Mouse (Mus musculus): Measurements from ENCODE around the gene Fyn.

Gene Fyn

DNA sequence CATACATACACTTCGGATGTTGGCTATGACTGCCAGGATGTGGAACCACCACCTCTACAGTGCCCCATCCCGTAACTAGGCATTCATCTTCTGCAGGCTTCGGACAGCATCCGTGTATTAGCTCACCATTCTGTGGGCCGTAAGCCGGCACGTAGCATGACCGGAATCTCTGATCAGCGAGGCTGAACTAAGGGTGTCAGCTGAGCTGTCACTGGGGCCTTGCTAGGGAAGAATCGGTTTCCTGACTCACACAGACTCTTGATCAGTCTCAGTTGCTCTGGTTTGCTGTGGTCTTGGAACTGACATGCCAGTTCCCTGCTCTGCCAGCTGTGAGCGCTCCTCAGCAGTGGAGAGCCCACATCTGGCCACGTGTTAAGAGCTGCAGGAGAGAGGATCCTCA is 137.7 kb downstream of the Fyn start:
- DNase-seq (ENCODE audit: low spot score in 2 of 2), result no peak

DNA sequence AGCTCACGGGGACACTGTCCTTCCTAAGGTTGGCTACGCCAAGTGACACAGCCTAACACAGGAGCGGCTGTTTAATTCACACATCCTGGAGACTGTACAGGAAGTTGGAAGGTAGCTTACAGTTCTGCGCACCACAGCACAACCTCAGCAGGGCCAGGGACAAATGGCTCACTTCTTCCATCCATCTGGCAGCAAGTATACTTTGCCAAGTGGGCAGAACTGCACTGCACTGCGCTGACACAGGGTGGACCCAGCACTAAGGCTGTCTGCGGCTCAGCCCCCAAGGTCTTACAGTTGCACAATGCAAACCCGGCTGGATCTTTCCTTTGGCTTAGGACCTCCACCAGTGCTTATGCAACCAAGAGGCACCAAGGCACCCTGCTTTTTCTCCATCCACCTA is 138.2 kb downstream of the Fyn start:
- peak; percentile 71 for DNase-seq (ENCODE audit: low spot score in 2 of 2)

DNA sequence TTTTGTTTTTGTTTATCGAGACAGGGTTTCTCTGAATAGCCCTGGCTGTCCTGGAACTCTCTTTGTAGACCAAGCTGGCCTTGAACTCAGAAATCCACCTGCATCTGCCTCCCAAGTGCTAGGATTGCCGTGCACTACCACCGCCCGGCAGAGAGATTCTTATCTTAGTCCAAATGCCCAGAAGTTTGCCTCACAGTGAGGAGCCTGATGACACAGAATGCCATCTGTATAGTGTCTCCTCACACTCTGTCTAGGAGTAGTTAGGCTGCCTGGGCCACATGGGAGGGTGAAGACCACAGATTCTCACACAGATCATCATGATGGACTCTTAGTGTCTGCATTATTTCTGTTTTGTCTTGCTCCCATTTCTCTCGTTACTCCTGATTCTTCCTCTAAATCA is 140.1 kb downstream of the Fyn start:
- no peak for DNase-seq (ENCODE audit: low spot score in 2 of 2)

DNA sequence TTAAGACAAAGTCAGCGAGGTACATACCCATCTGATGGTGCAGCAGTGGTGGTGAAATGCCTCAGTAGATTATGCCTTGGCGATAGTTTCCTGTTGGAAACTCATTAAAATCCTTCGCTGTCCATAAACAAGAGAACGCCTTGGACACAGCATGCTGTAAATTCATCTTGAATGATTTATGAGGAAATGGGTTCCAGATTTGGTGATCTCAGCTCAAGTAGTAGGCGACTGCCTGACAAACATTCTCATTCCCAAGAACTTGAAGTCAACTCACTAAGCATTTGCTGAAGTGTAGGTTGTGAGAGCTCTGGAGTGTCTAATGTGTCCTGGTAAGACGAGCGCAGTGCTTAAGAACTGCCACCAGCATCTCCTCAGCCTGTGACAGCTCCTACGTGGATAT is 141.3 kb downstream of the Fyn start:
- DNase-seq (ENCODE audit: low spot score in 2 of 2), result no peak

DNA sequence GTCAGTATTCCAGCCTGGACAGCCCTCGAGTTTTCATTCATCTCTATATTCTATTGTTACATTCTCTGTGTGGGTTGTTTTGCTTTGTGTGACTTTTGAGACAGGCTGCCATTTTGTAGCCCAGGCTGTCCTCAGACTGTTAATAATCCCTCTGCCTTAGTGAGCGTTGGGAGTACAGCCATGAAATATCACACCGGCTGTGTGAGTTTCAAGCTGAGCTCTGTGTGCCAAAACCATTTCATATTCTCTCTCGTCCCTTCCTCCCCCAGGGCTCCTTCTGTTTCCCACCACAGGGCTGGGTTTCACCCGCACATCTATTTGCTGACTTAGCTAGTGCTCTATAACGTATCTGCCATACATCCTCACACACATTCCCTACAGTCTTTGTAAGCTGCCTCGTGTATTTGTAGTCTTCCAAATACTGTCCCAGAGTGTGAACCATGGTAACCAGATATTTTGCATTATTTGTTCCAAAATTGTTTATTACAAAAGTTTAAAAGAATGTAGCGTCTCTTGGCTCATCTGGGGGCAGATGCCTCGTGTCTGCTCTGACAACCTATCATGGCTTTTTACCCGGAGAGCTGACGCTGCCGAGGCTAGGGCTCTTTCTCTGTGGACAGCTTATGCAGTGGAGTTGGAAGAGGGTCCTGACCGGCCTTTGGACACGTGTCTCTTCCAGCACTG is 144.1 kb downstream of the Fyn start:
- DNase-seq (ENCODE audit: low spot score in 2 of 2), result peak in 1 of 2 experiments; percentile 17

DNA sequence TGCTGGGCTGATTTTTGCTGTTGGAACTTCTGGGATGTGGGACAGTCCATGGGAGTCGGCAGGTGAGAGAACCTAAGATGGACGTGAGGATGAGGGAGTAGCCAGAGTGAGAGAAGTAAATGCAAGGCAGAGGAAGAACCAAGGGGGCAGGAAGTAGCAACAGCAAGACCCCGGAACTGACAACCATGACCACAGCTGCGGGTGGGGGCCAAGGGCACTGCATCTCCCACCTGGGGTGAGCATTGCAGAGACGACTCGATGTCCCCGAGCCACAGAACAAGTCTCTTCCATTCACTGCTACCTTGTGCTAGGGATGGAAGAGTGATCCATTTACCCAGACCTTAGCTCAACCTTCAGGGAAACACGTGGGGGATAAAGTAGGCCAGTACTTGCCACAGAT is 146.3 kb downstream of the Fyn start:
- no peak for DNase-seq (ENCODE audit: low spot score in 2 of 2)

DNA sequence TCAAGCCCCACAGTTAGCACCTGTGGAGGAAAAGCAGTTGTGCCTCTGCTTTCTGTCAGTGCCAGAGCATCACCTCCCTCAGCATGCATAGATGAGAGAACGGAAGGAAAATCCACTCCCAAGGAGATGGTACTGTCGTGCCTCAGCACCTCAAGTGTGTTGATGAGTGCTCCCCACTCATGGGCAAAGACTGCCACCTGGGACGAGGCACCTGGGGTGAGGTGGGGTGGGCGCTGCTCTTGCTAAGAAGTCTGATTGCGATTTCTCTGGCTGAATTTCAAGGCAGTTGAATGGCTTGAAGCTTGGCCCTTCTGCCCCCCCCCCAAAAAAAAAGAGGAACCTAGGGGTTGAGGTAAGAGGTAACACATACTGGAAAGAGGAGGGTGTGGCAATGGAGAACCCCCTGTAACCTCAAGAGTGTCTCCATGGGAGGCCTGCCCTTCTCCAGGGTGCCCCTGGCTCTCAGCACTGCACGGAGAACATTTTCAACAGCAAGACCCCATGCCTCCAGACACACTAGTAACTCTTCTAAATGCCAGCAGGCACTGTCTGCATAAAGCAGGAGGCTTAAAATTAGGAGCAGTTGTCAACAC is 148.0 kb downstream of the Fyn start:
- no peak for DNase-seq (ENCODE audit: low spot score in 2 of 2)

DNA sequence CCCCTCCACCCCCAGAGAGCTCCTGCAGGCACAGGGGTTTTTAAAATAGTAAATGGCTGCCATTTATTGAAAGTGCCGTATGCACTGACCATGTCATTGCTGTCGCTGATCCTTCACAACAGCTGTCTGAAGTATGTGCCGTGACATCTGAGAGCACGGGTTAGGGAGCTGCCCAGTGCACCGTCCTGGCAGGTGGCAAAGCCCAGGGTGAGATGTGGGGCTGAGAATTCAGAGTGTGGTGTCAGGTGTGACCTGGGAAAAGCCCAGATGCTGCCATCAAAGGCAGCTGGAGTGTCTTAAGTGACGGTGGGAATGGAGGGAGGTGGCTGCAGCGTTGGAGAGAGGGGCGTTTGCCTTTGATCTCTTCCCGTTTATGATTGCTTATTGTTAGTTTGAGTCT is 148.7 kb downstream of the Fyn start:
- no peak for DNase-seq (ENCODE audit: low spot score in 2 of 2)

DNA sequence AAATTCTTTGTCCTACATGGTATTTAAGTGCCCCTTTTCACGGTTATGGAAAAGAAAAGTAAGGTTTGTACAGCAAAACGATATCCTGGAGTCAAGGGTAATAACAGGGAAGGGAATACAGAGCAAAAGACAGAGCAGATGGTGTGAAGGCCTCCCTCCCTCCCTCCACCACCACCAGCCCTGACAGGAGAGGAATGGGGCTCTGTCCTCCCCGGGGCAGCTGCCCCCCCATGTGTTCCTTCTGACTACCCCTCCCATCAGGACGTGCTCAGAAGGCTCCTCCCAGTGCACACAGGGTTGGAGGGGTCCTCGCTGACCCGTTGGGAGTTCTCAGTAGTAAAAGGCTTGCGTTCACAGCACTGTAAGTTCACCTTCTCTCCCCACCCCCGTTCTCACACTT is 149.6 kb downstream of the Fyn start:
- DNase-seq (ENCODE audit: low spot score in 2 of 2), result no peak

DNA sequence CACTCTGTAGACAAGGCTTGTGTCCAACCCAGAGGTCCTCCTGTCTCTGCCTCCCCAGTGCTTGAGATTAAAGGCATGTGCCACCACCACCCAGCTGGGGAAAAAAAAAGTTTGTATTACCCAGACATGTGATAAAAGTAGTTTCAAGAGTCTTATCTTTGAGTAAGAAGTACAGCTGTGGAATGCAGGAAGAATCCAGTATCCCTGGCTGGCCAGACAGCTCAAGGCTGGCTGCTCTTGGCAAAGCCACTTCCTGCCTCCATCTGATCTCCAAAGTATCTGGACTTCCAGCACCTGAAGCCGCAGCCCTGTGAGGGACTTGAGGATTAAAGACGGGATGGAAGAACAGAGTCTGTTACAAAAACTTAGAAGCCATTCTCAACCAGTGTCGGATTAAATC is 150.2 kb downstream of the Fyn start:
- no peak for DNase-seq (ENCODE audit: low spot score in 2 of 2)

DNA sequence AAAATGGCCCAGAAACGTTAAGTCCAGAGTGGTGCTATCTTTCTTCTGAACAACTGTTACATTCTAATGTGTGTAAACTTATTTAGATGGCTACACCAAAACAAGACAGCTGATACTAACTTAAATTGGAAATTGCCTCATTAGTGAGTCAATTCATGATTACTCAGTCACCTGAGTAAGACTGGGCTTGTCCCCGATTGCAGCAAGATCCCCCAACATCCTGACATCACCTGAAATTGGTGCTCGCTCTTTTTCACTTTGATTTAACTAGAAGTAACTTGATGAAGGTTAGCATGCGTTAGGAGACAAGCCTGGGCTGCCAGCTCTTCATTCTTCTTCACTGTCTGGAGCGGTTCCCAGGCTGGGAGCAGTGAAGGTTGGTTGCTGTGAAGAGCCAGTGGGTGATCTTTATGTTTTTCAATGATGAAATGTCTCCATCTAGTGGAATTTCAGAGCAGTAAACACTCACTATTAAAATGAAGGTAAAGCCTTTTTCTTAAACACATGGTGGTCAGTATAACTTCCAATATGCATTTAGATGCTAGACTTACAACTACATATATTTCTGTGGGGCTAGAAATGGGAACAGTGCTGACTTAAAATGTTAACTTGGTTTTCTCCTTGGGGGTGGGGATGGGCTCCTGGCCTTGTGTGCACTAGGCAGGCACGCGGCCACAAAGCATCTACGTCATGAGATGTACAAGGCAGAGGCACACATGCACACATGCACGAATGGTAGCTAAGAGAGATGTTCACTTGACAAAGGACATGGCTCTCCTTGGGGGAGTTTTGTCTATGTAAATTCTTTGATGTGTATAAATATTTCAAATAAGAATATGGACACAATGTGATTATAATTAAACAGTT is 151.7 kb downstream of the Fyn start:
- peak; percentile 61 to 71 for DNase-seq (ENCODE audit: low spot score in 2 of 2)

DNA sequence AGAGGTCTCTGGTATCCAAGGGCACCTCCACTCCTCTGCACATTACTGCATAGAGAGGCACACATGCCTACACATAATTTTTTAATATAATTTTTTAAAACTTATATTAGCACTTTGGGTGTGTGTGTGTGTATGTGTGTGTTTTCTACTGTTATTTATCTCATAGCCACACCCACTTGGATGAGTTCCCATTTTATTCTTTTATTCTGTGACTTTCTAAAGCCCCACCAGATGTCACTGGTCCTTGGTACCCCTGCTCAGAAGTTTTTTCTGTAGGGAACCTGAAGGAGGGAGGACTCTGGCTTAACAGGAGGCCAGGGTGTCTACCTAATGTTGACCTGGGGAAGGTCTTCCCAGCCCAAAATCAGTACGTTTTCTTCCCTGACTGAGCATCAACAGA is 152.7 kb downstream of the Fyn start:
- DNase-seq (ENCODE audit: low spot score in 2 of 2), result no peak

DNA sequence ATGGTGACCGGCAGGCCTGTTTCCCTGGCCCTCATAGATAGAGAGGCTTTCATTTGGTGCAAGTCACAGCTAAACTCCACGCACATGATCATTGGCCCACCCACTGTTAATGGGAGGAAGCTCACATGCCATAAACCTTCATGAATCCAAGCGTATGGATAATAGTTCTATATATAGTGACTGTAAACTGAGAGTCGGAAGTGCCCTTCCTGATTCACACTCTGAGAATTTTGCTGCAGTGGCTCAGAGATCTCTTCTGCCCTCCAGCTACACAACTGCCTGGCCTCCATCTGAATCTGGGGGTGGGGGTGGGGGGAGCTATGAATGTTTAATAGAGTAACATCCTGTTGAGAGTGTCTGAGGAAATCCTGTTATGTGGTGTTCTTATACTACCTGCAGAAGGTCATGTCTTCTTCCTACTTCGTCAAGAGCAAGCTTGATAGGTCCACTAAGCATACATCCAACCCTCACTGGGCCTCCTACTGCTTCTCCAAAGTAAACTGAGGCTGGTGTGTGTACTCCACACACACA is 153.3 kb downstream of the Fyn start:
- DNase-seq (ENCODE audit: low spot score in 2 of 2), result no peak

DNA sequence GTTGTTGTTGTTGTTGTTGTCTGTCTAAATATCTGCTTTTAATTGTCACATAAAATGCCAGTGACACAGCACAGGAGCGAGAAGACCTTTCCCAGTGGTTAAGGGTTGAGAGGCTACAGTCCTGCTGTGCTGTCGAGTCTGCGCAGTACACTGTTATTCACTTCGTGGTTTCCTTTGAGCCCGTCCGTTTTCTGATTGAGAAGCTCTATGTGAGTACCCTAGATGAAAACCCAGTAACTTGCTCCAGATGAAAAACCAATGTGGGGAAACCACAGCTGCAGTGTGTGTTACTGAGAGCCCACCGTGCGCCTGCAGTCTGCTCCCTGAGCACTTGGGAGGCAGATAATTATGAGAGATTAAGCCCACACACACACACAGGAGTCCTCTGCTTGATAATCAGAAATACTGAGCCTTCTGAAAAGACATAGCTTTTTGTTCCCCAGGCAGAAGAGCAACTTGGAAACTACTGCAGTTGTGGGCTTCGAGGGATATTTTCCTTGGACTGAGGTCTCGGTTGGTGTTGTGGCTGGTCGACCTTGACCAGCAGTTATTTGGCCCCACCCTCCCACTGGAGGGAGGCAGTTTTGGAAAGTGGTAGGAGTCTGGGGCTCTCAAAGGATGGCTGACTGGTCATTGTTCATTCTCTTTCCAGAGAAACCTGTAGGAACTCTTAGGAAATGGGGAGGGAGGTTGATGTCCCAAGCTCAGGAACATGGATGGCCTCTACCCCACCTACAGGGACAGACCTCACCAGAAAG is 154.4 kb downstream of the Fyn start:
- DNase-seq (ENCODE audit: low spot score in 2 of 2), result no peak

DNA sequence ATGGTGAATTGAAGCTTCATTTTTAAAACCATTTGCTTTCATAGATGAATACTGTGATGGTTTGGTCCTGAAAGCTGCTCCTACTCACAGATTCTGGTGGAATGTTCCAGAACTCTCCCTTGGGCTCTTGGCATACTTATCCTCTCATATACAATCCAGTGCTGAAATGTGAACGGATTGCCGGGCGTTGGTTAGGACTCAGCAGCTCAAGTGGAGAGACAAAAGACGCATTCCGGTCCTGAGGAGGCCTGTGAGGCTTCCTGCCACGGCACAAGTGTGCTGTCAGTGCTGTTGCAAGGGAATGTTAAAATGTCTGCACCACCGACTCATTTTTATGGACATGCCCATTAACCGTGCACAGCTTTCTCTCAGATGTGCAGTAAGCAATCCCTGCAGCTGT is 155.7 kb downstream of the Fyn start:
- DNase-seq (ENCODE audit: low spot score in 2 of 2), result no peak

DNA sequence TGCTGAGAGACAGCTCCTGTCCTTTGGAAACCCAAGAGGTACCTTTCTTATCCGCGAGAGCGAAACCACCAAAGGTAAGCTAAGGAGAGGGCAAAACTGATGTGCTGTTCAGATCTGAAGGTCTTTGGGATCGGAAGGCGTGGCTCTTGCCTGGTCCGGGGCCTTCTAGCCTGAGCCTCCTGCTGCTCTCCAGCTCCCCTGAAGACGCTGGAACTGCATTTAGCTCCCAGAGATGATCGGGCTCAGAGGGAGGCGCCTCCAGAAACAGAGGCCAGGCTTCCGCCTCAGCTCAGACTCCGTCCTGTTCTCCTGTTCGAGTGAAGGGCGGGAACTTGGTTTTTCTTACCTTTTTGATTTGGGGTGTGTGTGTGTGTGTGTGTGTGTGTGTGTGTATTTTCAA is 156.8 kb downstream of the Fyn start:
- DNase-seq (ENCODE audit: low spot score in 2 of 2), result no peak

DNA sequence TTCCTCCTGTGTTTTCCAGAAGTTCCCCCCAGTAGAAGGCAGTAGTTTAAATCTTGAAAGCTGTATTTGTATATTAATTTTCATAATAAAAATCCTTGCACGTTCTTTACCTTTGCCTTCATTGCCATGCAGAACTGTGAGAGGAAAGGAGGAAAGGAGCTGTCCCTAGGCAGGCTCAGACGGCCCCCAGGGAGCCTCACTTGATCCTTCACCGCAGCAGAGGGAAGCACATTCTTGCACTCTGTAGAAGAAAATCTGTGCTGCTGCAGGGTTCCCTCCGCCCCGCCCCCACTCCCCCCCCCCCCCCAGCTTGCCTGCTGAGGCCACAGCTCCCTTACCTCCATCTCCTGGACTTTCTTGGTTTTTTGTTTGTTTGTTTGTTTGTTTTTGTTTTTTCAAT is 158.5 kb downstream of the Fyn start:
- DNase-seq (ENCODE audit: low spot score in 2 of 2), result no peak

DNA sequence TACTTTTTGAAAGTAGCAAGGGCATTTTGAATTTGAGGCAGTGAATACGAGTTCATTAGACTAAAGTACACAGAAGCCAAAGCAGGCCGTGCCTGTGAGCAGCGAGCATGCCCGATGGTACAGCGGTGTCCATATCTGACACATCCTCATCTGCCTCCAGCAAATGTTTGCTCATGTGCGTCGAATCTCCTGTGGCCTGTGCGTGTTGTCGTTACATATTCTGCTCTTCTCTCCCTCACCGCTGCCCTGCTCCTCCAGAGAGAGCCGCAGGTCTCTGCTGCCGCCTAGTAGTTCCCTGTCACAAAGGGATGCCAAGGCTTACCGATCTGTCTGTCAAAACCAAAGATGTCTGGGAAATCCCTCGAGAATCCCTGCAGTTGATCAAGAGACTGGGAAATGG is 160.5 kb downstream of the Fyn start:
- no peak for DNase-seq (ENCODE audit: low spot score in 2 of 2)

DNA sequence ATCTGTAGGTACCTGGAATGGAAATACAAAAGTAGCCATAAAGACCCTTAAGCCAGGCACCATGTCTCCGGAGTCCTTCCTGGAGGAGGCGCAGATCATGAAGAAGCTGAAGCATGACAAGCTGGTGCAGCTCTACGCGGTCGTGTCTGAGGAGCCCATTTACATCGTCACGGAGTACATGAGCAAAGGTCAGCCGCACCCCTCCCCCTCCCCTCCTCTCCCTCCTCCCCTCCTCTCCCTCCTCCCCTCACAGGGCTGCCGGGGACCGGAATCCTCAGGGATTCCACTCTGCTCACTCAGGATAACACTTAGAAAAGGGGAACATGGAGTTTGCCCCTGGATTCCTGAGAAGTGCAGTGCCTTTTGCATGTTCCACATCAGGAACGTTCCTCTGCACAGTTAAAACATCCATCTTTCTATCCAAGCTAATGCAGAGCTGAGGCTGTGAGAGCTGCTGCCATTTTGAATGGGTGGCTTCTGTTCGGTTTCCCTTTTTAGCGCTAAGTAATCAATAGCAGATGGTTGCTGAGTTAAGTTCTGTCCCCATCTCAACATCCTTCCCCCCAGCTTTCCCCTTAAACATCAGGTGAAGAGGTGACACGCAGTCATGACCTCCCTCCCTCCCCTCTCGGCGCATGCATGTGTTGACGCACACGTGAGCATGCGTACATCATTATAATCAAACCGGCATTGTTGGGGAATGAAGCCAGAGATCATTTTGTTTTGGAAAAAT is 163.5 kb downstream of the Fyn start:
- DNase-seq (ENCODE audit: low spot score in 2 of 2), result no peak

DNA sequence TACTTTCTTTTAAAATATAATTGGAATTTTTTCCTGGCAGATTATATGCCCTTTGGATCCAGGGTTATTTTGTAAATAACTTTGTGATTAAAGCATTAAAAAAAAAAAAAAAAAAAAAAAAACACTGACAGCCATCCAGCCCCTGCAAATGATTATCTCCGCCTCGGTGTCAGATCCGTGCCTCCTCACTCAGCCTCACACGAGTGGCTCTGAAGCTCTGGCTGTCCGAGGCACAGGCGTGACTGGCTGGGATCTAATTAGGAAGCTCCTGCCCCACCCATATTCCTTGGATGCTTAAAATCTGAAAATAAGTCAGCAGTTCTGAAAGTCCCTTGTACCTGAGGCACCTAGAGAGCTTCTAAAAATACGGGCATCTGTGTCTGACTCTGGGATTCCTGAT is 164.2 kb downstream of the Fyn start:
- DNase-seq (ENCODE audit: low spot score in 2 of 2), result no peak

DNA sequence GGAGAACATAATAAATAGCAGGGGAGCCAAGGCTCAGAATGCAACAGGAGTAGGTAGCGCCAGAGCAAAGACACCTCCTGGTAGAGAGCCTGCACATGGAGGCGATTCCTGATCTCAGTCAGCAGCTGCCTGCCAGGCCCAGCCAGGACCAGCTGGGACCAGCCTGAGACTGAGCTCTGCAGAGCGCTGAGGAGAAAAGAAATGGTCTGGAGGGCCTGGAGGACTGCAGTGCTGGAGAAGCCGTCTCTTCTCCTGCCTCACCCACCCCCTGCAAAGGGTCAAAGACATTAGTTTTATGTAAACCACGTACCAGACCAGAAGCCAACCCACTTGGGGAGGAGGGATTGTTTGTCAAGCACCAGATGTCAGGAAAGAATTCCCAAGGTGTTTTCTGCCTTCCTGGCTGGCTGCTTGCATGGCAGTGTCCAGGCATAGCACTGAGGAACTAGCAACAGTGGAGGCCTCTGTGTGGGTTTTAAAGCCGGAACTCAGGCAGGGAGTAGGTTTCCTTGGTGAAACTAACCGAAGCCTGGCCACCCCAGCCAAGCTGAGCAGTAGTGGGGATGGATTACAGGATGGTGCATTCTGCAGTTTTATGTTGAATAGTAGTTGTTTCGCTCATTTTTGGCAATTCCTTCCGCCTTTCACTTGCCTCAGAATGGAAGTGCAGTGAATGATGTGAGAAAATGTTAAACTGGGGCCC is 165.8 kb downstream of the Fyn start:
- DNase-seq (ENCODE audit: low spot score in 2 of 2), result no peak

Measured in heart, adult 9 months (tissue).